In the genomic region with DNA sequence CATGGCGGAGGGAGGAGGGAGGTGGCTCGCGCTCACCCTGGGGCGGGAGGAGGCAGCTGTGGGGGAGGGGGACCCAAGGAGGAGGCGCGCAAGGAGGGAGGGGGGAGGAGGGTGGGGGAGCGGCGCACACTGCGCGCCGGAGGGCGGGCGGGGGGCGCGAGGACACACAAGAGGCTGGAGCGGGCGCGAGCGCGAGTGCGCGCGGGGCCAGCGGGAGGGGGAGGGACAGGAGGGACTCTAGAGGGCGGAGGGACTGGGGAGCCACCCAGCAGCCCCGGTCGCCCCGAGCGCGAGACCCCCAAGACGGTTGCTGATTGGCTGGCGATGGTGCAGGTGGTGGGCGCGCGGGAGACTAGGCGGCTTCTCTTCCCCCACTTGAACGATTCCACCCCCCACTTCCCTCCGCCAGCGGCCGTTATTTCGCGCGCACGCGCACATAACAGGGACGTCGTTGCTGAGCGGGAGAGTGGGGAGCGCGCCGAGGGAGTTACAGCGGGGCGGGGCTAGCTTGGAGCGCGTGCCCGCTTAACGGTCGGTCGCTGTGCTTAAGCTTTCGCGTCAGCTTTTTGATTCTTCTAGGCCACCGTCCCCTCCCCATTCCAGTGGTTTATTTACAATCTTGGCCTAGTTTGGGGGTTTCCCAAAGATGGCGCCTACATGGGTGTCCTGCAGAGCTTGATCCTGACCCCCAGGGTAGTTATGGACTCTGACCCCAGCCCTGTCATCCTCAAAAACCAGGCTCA, we compare ENCODE assay signal across 8 mouse cellular contexts. TPM values are rescaled to one million over a fixed set of nuclear protein-coding genes. Genes with fewer than 3 reads are reported as not detected.
A peak's percentile ranks its signal among the peaks of the same experiment; 100 is the strongest.
DNase-seq lines count a peak whose midpoint lies in the region; ATAC-seq lines count a peak whose summit lies in the region.

A gene (minus strand): TSS at position 54 of the 743 bp plus-strand sequence.

- peak within 1 kb of the TSS; percentile 96 for H3K4me2 ChIP-seq in heart, embryonic 14.5 days (ENCODE audit: low read length)
- peak within 1 kb of the TSS; percentile 99 for H3K4me2 ChIP-seq in liver, embryonic 13.5 days
- peak within 1 kb of the TSS; percentile 90 for H3K4me2 ChIP-seq in stomach, embryonic 16.5 days (ENCODE audit: low read depth, low read length)

- peak; percentile 95 for DNase-seq in c-Kit-negative CD71-positive TER-119-positive erythroid progenitor cells, embryonic 14.5 days (ENCODE audit: low read depth, low spot score)
- DNase-seq in fibroblast of lung, adult 2 months (ENCODE audit: low read depth): peak; percentile 98
- peak; percentile 100 for DNase-seq in kidney, postnatal 14 days
- peak; percentile 97 for DNase-seq in liver, embryonic 13.5 days
- peak; percentile 99 for DNase-seq in neural tube, embryonic 10.5 days (ENCODE audit: extremely low spot score, low spot score)

- H3K27ac ChIP-seq in heart, embryonic 14.5 days (replicated peaks in 1 of 2; ENCODE audit: control insufficient read depth in 1 of 2, insufficient read depth in 1 of 2, low read depth in 2 of 2, low read length in 2 of 2): peak within 1 kb of the TSS; percentile 92 to 100
- H3K27ac ChIP-seq in liver, embryonic 13.5 days: peak within 1 kb of the TSS; percentile 98
- H3K27ac ChIP-seq in stomach, embryonic 16.5 days (ENCODE audit: low read length): peak within 1 kb of the TSS; percentile 95

- peak; percentile 76 for ATAC-seq in CD4-positive, CD25-positive, alpha-beta regulatory T cell, adult 4 months
- ATAC-seq in heart, embryonic 14.5 days (ENCODE audit: insufficient number of reproducible peaks, insufficient read depth, low FRiP score, low read depth): peak; percentile 91
- ATAC-seq in liver, embryonic 13.5 days (ENCODE audit: low read depth): peak; percentile 76
- ATAC-seq in stomach, embryonic 16.5 days (ENCODE audit: insufficient read depth, low FRiP score): peak; percentile 91

- peaks cover 19 to 35% of the 10 kb centered on the region in 2 experiments for H3K4me1 ChIP-seq in heart, embryonic 14.5 days (ENCODE audit: control insufficient read depth in 2 of 2, insufficient read depth in 2 of 2, low read length in 2 of 2)
- H3K4me1 ChIP-seq in liver, embryonic 13.5 days (replicated peaks): peaks cover 81% of the 10 kb centered on the region
- H3K4me1 ChIP-seq in stomach, embryonic 16.5 days (ENCODE audit: control insufficient read depth, insufficient read depth, low read length): peaks cover 31% of the 10 kb centered on the region

- H3K36me3 ChIP-seq in heart, embryonic 14.5 days (ENCODE audit: control insufficient read depth, insufficient read depth, low read length): peaks cover 73% of the 10 kb centered on the region
- H3K36me3 ChIP-seq in liver, embryonic 13.5 days: peaks cover 81% of the 10 kb centered on the region
- peaks cover 7% of the 10 kb centered on the region; the same call in 1 of the 2 replicates for H3K36me3 ChIP-seq in stomach, embryonic 16.5 days (ENCODE audit: control insufficient read depth, insufficient read depth, low read length)

- H3K9ac ChIP-seq in heart, embryonic 14.5 days (ENCODE audit: low read length): peak within 1 kb of the TSS; percentile 99
- peak within 1 kb of the TSS; percentile 99 for H3K9ac ChIP-seq in liver, embryonic 13.5 days
- peak within 1 kb of the TSS; percentile 99 for H3K9ac ChIP-seq in stomach, embryonic 16.5 days (ENCODE audit: low read length)

- WGBS in heart, embryonic 14.5 days: 1% methylated on average over 45 of the region's 63 CpGs
- WGBS in liver, embryonic 13.5 days (ENCODE audit: insufficient replicate concordance): 1% methylated on average over 59 of the region's 63 CpGs
- WGBS in stomach, embryonic 16.5 days: under 1% methylated on average over 49 of the region's 63 CpGs

- no peaks in the 10 kb centered on the region for H3K27me3 ChIP-seq in heart, embryonic 14.5 days (ENCODE audit: control insufficient read depth, insufficient read depth, low read length)
- no peaks in the 10 kb centered on the region for H3K27me3 ChIP-seq in liver, embryonic 13.5 days
- H3K27me3 ChIP-seq in stomach, embryonic 16.5 days (ENCODE audit: control insufficient read depth, insufficient read depth, low read length): no peaks in the 10 kb centered on the region

- H3K9me3 ChIP-seq in heart, embryonic 14.5 days (ENCODE audit: control insufficient read depth, low read length): no peaks in the 10 kb centered on the region
- no peaks in the 10 kb centered on the region for H3K9me3 ChIP-seq in liver, embryonic 13.5 days (replicated peaks)
- H3K9me3 ChIP-seq in stomach, embryonic 16.5 days (replicated peaks; ENCODE audit: control insufficient read depth, low read length): no peaks in the 10 kb centered on the region

- peak within 1 kb of the TSS; percentile 88 to 98 for H3K4me3 ChIP-seq in heart, embryonic 14.5 days (ENCODE audit: control insufficient read depth in 1 of 2, insufficient read depth in 1 of 2, low read depth in 1 of 2, low read length in 2 of 2)
- peak within 1 kb of the TSS; percentile 97 for H3K4me3 ChIP-seq in liver, embryonic 13.5 days (replicated peaks)
- H3K4me3 ChIP-seq in stomach, embryonic 16.5 days (replicated peaks; ENCODE audit: low read length): peak within 1 kb of the TSS; percentile 93

RNA-seq across cellular contexts. Expression of the gene that starts here (rescaled TPM):
- polyA plus RNA-seq in CD4-positive, CD25-positive, alpha-beta regulatory T cell, adult 4 months (2017; shearing (Covaris generic)): 10 to 100 TPM; 14.5 to 18.4 TPM
- 37.6 and 44.7 TPM in 2 replicates for polyA plus RNA-seq in heart, embryonic 14.5 days (2014; fragmentation: Nextera tagmentation; extraction: Ambion mirVana)
- polyA plus RNA-seq in liver, embryonic 13.5 days (2015; fragmentation: Nextera tagmentation; extraction: Ambion mirVana): 38.2 and 42.2 TPM in 2 replicates
- 23.2 and 27.9 TPM in 2 replicates for polyA plus RNA-seq in stomach, embryonic 16.5 days (2015; fragmentation: Nextera tagmentation; extraction: Ambion mirVana)

Comparison
In these comparisons a context has a peak if more than half of its experiments do, and no peak if none do; other contexts are left out.
1. Peak in every context shown above with its lines: DNase-seq, ATAC-seq, H3K4me3 ChIP-seq and H3K27ac ChIP-seq.